Mouse (Mus musculus): ENCODE measurements around the gene Cdca4.
A peak's percentile ranks its signal among the peaks of the same experiment; 100 is the strongest.

Cdca4 gene

DNA sequence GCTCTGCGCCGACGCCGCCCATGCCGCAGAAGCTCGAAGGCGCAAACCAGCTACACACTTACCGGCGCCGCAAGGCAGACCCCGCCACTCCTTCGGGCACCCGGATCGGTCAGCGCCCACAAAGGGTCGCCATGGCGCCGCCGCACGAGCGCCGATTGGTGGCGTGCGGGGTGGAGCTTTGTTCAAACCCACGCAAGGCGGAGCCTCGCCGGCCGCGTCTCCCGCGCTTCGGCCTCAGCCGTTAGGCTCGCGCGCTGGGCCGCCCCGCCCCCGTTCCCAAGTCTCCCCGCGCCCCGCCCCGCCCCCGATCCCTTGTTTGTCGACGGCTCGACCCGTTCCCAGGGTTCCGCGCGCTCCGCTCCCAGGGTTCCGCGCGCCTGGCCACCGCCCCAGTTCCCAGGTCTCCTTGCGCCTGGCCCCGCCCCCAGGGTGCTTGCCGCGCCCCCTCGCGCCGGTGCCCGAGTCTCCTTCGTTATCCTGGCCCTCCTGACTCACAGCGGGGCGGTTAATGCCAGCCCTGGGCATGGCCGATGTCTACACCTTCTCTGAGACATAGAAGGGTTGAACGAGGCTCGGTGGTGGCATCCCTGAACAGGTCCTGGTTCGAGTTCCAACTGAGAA is at the start of gene Cdca4:
TSS of gene Cdca4 (minus strand) at position 180 of the 621 bp plus-strand sequence.
- peak; percentile 98 to 99 for DNase-seq

DNA sequence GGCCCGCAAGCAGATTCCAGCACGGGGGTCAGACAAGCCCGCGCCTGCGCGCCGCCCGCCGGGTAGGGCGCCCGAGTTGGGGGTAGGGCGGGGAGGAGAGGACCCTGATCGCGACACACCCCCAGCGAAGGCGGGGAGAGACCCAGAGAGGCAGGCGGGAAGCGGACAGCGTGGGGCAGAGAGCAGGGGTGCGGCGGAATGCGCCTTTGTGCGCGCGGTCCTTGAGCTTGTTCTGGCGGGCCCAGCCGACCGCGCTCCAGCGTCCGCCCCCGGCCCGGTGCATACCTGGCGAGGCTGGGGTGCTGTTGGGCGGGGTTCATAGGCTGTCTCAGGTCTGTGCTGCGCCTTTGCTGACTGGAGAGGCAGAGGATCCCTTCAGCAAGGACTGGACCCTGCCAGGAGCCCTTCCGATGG is 48.4 kb upstream of the Cdca4 start:
- peak; percentile 48 to 62 for DNase-seq

DNA sequence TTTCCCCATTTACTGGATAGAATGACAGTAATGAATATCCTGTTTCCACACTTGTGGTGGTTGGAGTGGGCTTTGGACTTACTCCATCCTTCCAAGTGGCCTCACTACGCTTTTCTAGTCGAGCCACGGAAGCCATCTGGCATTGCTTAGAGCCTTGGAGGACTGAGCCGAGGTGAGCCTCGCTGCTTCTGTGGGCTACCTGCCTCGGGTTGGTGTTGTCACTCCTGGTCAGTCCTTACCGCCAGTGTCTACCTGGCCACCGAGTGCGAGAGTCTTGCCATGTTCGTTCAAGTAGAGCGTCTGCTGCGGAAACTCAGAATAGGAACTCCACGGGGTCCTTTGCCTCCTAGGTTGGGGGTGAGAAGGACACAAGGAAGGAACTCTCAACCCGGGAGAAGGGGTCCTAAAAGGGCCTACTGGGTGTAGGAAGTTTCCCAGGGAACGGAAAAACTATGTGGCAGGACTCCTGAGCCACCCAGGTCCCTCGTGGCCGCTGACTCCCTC is 47.9 kb upstream of the Cdca4 start:
- DNase-seq, result no peak

DNA sequence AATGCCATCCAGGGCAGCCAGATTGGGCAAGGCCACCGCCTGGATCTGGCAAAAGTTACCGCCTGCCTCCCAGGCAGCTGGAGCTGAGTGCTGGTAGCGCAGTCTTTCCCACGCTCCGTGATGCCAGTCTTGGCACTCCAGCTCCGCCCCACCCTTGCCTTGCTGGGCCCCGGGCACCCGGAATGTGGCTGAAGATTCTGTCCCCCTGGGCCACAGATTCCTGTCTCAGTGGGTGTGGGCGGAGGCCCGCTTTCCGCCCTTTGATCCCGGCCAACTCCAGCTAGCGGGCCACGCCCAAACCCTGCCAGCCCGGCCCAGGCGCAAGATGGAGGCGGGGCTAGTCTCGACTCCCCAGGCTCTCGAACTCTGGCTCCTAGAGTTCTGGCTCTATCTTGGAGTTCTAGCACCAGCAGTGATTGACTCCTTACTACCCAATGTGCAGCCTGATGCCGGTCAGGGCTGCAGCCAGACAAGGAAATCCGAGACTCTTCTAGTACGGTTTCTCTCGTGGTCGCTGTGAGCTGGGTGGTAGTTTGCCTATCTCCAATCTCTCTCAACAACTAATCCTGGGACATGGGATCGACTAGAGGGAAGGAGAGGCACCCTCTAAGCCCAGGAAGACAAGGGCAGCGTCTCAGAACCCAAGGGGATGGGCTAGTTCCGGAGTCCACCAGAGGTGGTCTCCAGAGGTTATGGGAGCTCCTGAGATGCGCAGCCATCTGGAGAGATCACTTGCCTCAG is 47.3 kb upstream of the Cdca4 start:
- peak; percentile 54 to 71 for DNase-seq

GRCm38 (mm10) chr12:112875225-112876013 is 46.2 kb upstream of the Cdca4 start:
- peak; percentile 86 to 90 for DNase-seq

DNA sequence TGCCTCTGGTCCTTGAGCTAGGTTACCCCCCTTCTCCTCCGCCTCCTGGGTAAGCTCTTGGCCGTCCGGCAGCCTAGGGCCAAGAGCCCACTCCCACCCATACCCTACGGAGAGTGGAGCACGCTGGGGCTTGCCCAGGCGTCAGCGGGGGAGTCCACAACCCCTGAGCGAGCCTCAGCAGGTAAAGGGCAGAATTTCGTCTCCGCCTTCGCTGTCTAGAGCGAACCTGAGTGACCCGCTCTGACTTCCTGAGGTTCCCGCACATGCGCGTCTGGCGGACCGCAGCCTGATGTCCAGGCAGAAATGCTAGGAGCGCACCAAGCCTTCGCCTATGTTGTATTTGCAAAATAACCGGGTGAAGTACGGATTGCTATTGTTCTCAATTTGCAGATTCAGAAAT is 45.0 kb upstream of the Cdca4 start:
- DNase-seq, result no peak

- peak; percentile 79 to 81 for DNase-seq
These were observed 44.4 kb upstream of the Cdca4 start for GRCm38 (mm10) chr12:112873452-112874190.

DNA sequence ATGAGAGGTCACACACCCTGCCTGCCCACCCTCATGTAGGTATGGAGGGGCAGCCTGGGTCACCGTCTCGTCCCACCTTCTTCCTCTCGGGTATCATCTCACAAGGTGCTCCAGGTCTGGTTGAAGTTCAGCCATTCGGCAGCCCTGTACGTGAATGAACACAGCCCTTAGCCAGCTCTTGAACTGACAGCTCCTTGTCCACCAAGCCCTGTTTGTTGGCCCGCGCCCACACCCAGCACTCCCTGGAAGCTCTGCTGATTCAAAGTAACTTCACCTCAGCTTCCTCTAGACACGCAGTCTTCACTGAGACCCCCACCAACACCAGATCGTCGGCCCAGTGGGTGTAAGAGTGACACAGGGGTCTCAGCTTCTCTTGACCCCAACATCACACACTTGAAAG is 43.8 kb upstream of the Cdca4 start:
- no peak for DNase-seq

GRCm38 (mm10) chr12:112871272-112871671 is 42.0 kb upstream of the Cdca4 start:
- no peak for DNase-seq

GRCm38 (mm10) chr12:112870775-112871174 is 41.6 kb upstream of the Cdca4 start:
- peak; percentile 67 to 69 for DNase-seq

DNA sequence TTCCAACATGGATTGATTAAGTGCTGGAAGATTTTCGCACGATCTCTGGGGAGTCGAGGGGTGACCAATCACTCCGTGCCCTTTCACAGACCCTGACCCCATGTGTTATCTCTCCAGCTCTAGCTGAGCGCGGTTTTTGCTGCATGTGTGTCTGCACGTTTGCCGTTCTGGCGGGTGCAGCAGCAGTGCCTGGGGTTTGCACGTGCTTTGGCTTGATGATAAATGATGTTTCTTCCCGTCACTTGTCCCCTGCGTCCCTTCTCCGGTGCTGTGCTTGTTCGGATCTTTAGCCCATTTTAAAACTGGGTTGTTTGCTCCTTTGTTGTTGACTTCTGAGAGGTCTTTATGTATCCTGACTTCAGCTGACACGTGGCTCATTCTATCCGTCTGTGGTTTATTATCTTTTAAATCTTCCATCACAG is 40.6 kb upstream of the Cdca4 start:
- peak; percentile 60 to 71 for DNase-seq

GRCm38 (mm10) chr12:112868178-112869087 is 39.2 kb upstream of the Cdca4 start, which contains the start of gene Gpr132:
TSS of gene Gpr132 (minus strand) at chr12:112868228.
- DNase-seq, result peak; percentile 60 to 68

GRCm38 (mm10) chr12:112867106-112867674 is 38.0 kb upstream of the Cdca4 start:
- no peak for DNase-seq

DNA sequence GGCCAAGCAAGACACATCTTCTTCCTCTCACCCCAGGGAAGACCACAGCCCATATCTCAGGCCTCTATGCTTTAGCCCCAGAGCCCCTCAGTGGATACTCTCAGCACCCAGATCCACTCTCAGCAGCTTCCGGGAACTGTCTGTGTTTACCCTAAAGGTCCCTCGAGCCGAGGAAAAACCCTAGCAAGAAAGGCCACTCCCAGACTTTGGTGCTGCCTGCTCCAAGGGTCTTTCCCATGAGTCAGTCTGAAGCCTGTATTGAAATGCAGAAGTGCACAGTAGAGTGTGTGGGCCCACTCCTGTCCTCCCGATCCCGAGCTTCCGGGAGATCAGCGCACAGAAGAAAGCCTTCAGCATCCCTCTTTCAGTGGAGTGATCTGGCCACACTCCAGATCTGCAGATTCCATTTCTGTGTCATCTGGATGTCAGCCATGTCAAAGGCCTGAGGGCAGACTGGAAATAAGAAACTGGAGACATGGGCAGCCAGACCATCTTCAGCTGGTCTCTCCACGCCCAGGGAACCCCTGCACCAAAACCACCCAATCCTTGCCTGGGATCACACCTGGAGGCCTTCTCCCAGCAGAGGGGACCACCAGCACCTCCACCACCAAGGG is 37.4 kb upstream of the Cdca4 start:
- no peak for DNase-seq

DNA sequence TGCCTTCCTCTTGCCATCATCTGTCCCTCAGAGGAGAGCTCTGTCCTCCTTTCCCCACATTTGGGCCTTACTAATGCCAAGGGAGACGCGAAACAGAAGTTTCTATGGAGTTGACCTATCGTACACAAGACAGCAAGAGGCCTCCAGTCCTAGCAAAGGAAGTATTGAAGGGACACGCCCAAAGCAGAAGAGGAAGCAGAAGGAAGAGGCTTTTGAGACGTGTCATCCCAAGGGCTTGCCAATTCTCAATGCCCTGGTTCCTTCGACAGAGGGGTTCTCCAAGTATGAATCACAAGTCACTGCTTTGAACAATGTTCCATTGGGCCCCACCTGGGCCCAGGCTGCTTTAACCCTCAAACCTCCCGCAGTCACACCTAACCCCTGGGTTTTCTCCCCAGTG is 35.6 kb upstream of the Cdca4 start:
- DNase-seq, result no peak

DNA sequence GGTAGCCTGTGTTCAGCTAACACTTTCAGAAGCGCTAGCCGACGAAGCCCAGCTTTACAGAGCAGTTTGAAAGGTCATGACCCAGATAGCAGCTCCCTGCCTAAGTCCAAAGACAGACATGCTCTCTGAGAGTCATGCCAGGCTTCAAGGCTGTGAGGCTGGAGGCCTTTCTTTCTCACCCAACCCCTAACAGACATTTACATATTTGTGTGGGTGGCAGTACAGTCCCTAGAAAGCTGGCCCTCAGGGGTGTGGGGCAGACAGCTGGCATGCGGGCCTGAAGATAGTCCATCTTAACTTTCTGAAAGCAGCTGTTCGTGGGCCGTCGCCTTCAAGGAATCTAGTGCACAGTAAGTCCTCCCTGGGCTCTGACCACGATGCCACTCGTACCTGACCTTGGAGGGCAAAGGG is 32.7 kb upstream of the Cdca4 start:
- no peak for DNase-seq

- DNase-seq, result peak; percentile 78 to 84
These were observed 31.5 kb upstream of the Cdca4 start for GRCm38 (mm10) chr12:112860765-112861164.

- DNase-seq, result peak; percentile 86 to 89
These were observed 30.7 kb upstream of the Cdca4 start for GRCm38 (mm10) chr12:112859930-112860329.

DNA sequence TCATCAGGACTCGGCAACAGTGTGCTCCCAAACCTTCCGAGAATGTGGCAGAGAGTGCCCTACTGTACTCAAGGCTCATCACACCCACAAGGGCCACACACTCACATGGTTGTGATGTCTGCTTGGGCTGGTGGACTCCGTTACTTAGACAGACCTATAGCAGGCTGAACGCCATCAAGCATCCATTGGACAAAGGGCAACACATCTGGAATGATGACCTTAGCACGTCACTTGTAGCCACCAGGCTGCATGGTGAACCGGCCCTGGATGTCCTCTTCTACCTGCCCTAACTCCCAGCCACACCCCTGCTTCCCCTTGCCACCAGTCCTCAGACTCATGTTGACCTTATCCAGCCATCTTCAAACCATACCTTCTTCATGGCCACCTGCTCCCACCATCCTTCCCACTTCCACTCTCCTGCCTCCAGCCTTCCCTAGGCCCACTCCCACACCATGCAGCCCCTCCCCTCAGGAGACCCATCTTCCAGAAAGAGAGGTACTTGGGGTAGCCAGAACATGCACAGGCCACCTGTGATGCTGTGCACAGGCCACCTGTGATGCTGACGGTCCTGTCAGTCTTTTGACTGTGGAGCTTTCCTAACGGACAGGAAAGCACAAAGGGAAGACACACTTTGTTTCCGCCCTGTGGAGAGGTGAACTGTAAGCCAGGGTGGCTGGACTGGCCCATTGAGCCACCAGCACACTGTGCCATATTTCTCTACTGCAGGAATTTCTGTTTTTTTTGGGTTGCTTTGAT is 29.5 kb upstream of the Cdca4 start:
- peak in 1 of 2 experiments; percentile 26 for DNase-seq

Measured in thymus, postnatal 36 days (tissue).